Mouse (Mus musculus): ENCODE measurements at regions not wholly inside any gene's neighbourhood (a gene's known extent, or its start where the extent isn't known, plus 50 kb on each side); places are given as distances from the start of the nearest gene placed in this dataset.

GRCm38 (mm10) chr6:141189093-141189492, 60.0 kb upstream of the Pde3a start:
- TF ChIP-seq CTCF (IDR thresholded peaks at IDR 0.05; ENCODE audit: borderline replicate concordance, extremely low read depth, insufficient read depth, insufficient read length) (no peak), POLR2A (IDR thresholded peaks at IDR 0.05; ENCODE audit: borderline replicate concordance, extremely low read depth, insufficient read depth, insufficient read length, poor library complexity, severe bottlenecking) (no peak)
